Mouse (Mus musculus) bone marrow macrophage, adult 2 months (primary cell): ENCODE data around the gene Schip1. TPM values are rescaled to one million over a fixed set of nuclear protein-coding genes. Genes with fewer than 3 reads are reported as not detected.

Experiments
- H3K27ac ChIP-seq: 2 replicates; pipeline ENCODE4 v1.5.1; 2012; ENCODE audit warnings: low read depth, low read length; ENCODE audit not compliant: insufficient read depth
- H3K4me1 ChIP-seq: 2 replicates; pipeline ENCODE4 v1.6.1; 2012; ENCODE audit warnings: low read length; ENCODE audit not compliant: control insufficient read depth, insufficient read depth
- H3K4me3 ChIP-seq: 2 replicates; pipeline ENCODE4 v1.5.1; 2012; ENCODE audit warnings: mild to moderate bottlenecking, low read length, moderate library complexity; ENCODE audit not compliant: insufficient read depth
- CTCF ChIP-seq: IDR thresholded peaks from 2 replicates; pipeline ENCODE4 v1.5.1; 2012; ENCODE audit warnings: low read depth, mild to moderate bottlenecking, low read length, moderate library complexity
- POLR2A ChIP-seq: IDR thresholded peaks from 2 replicates; pipeline ENCODE4 v1.6.1; 2012; ENCODE audit warnings: mild to moderate bottlenecking, low read depth, low read length, borderline replicate concordance
- polyA plus RNA-seq: library from polyadenylated mRNA; stranded (reverse); fragments of >200 nt; gene quantifications from 2 replicates; pipeline ENCODE4 v1.2.4, GENCODE M21; 2012; ENCODE audit not compliant: missing spikeins, insufficient read depth, insufficient read length

Schip1 gene
- polyA plus RNA-seq, 1 experiment = not detected

DNA sequence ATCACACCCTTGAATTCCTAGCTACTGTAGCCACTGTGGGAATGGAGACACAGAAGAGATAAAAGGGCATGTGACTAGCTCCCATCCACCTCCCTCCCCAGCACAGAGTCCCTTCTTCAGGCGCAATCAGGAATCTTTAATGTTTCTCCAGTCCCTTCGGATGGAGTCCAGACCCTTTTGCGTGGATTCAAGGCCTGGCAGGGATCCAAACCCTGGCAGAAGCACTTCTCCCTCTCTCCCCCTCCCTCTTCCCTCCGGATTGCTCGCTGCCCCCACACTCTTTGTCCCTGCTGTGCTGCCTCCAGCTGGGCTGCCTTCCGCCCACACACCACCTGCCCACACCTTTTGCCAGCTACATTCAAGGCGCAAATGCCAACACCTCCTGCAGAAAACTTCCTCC, 511.8 kb downstream of the Schip1 start:
- no peak overlapping the region for H3K27ac ChIP-seq
- H3K4me3 ChIP-seq = no peak overlapping the region
- H3K4me1 ChIP-seq = no peaks in the 10 kb centered on the region
- TF ChIP-seq POLR2A (no peak), CTCF (no peak)

DNA sequence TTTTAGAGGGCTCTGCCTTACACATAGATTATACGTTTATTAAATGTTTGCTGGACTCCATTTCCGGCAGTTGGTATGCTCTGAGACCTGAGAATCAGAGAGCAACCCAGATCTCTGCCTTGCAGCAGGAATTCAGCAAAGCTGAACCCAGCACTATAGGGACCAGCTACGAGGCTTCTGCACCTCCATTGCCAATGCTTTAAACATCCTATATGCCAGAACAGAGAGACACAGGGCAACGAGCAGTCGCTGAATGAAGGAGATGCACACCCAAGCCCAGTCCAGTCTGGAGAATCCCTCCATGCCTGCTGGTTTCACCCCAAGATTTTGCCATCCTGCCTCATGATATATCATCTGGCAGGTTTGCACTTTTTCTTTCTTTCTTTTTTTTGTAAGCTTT, 512.3 kb downstream of the Schip1 start:
- no peak overlapping the region for H3K4me3 ChIP-seq
- H3K27ac ChIP-seq = no peak overlapping the region
- TF ChIP-seq POLR2A (no peak), CTCF (no peak)
- no peaks in the 10 kb centered on the region for H3K4me1 ChIP-seq

DNA sequence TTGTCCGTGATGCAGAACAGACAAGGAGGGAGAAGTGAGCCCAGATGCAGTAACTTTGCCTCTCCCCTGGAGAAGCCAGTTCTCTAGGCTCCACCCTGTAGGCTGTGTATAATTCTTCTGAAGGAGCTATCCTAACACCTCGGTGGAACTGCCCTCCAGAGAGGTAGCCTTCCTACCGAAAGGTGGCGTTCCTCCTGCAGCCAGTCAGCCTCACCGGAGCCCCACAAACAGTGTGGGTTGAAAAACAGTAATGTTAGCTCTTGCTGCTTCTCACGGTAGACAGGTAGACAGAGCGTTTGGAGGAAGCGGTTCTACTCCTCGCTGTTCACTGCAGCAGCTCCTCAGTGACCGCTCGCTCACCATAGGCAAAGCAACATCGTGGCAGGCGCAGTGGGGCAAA, 517.0 kb downstream of the Schip1 start:
- no peak overlapping the region for H3K4me3 ChIP-seq
- H3K4me1 ChIP-seq = no peaks in the 10 kb centered on the region
- TF ChIP-seq CTCF (no peak), POLR2A (no peak)
- no peak overlapping the region for H3K27ac ChIP-seq

DNA sequence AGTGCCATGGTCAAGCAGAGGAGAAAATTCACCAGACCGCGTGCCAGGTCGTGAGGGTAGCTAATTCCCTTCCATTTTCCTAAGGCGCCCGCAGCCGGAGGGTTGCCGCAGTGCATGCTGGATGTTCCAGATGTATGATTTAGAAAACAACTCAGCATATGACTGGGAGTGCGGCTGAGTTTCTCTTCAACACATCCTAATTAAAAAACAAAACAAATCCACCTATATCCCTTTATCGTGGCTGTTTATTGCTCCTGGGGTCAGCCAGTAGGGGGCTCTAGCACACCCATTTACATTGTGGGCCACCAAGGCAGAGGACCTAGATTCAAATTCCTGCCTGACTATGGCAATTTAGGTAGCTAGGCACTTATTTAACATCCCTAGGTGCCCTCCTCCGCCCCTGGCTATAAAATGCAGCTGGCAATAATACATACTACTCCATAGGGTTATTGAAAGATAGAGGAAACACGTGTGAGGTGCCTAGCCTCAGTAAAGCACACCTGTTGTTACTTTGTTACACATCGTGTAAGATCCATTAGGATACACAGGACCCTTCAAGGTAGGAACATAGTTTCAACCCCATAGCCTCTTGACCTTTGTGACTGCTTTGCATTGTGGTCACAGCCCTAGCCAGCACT, 517.6 kb downstream of the Schip1 start:
- H3K4me1 ChIP-seq = no peaks in the 10 kb centered on the region
- H3K27ac ChIP-seq = no peak overlapping the region
- no peak overlapping the region for H3K4me3 ChIP-seq
- TF ChIP-seq POLR2A = no peak
- TF ChIP-seq CTCF = no peak

DNA sequence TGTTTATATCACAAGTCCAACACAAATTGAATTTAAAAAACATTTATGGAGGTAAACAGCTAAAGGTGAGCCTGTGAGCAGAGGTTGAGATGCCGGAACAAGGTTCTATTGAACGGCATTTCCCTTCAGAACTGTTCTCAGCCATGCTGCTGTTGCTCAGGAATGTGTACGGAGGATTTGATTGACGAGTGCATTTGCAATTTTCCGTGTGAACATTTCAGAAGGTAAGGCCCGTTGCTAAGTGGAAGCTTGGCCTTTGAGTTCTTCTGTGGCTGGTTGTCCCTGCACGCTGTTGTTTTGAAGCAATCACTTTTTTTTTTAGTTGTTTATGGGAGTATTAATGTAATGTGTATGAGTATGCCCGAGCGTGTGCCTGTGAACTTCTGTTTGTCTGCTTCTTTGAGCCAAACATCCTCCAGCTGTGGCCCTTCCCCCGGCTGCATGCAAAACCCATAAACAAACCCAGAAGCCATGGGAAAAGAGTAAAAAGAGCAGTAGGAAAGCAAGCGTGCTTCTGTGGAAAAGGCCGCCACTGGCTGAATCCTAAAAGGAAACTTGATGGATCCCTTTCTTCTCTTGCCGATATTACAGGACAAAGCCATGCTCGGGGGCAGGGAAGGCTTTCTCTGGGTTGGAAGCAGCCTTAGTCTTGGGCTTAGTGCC, 518.6 kb downstream of the Schip1 start:
- no peak overlapping the region for H3K27ac ChIP-seq
- TF ChIP-seq POLR2A (no peak), CTCF (no peak)
- H3K4me3 ChIP-seq = no peak overlapping the region
- no peaks in the 10 kb centered on the region for H3K4me1 ChIP-seq

DNA sequence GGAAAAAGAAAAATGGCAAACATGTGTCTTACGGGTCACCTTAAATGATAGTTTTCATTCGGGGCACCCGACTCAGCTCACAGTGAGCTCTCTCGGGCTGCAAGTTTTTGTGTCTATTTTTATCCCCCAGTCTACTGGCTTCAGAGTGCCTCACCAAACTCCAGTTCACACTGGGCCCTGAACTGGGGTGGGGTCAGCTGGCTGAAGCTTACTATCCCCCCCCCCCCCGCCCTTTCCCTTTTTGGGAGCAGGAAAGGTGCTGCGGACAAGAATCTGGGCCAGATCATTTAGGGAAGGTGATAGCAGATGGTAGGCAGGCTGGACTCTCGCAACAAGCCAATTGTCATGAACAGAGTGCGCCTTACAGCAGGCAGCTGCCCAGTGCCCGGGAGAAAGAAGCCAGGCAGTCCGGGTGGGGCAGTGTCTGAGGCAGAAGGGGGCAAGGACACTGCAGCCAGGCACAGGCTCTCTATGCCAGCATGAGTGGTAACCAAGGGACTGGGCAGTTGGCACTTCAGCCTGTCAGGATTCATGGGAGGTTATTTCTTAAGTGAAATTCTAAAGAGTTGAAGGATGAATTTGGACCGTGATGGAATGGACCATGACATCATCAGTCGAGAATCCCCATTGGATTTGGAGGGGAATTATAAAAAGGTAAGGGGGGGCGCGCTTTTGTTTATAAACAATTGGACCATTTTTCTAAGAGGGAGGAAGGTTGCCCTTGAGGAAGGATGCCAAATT, 519.3 kb downstream of the Schip1 start:
- H3K4me1 ChIP-seq = no peaks in the 10 kb centered on the region
- H3K4me3 ChIP-seq = no peak overlapping the region
- H3K27ac ChIP-seq = no peak overlapping the region
- TF ChIP-seq CTCF = no peak
- TF ChIP-seq POLR2A = no peak

DNA sequence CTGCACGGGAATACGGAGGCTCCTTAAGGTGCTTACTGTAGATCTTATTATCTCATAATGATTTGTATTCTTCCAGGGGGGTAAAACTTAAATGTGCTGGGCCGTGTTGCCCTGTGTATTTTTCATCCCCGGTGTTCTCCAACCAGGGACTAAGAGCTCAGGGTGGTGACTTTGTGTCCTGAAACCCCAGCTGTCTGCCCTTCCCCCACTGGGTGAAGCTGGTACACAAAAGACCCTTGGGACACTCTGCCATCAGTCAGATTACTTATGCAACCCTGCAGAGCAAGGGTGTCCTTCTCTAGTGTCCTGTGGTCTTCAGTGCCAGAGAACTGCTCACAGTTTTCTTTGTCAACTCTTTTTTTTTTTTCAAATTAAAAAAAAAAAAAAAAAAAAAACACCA, 520.6 kb downstream of the Schip1 start:
- no peak overlapping the region for H3K27ac ChIP-seq
- H3K4me3 ChIP-seq = no peak overlapping the region
- no peaks in the 10 kb centered on the region for H3K4me1 ChIP-seq
- TF ChIP-seq CTCF = no peak
- TF ChIP-seq POLR2A = no peak

DNA sequence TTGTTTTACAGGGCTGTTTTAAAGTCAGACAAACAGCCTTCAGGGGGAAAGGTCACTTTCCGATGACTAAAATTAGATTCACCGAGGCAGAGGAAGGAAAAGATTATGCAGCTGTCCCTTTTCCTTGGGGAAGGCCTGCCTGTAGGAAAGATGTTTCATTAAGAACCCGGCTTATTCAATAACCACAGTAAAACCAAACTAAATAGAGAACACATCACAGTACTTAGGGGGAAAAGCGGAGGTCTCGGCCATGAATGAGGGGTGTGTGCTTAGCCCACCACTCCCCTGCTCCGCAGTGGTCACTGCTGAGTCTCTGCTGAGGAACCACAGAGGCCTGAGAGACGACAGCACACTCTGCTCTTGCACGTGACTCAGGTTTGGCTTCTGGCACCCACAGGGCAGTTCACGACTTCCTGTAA, 522.1 kb downstream of the Schip1 start:
- H3K4me3 ChIP-seq = no peak overlapping the region
- TF ChIP-seq POLR2A (no peak), CTCF (no peak)
- H3K27ac ChIP-seq = no peak overlapping the region
- H3K4me1 ChIP-seq = no peaks in the 10 kb centered on the region

DNA sequence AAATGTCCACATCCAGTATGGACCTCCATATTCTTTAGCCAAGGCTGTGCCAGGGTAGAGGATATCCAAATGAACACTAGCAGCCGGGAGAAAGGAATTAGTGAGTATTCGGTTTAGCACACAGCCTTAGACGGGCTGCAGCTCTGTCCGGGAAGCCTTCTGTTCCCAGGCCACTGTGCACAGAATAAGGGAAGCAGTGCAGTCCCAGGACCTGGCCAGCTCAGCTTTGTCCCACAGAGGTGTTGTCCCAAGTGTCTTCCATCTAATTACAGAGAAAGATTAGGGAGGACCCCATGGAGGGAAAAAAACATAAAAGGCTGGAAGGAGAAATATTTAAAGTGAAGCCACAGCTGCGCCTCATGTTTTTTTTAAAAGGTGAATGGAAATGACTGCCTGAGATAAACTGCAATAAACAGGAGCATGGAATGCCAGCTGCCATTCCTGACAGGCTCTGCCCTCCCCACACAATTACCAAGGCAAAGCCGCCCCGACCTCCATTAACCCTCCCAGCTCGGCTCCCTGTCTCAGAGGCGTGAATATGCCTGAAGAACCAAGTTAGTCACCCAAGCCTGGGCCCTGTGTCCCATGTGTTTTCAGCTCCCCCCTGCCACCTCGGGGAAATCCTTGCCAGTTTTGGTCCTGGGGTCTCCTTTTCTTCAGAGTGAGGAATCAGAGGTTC, 523.1 kb downstream of the Schip1 start:
- Histone ChIP-seq H3K4me1 (no peaks in the 10 kb centered on the region), H3K4me3 (no peak overlapping the region), H3K27ac (no peak overlapping the region)
- TF ChIP-seq POLR2A = no peak
- no peak for TF ChIP-seq CTCF
